ENCODE assay signal across 38 mouse cellular contexts in the genomic region with DNA sequence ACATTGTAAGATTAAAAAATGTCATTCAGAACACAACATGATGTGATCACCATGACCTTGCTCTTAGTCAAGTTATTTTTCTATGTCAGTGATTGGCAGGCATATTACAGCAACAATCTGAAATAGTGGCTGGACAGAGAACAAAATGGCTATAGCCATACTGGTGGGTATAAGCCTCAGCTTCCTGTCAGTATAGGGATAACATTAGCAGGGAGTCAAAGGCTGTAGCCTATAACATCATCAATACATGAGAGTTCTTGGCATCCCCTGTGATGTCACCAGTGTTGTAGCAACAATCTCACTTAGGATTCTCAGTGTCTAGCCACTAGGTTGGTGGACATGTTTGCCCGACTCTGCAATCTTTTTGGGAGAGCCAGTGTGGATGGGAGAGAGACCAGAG. TPM values are rescaled to one million over a fixed set of nuclear protein-coding genes. Genes with fewer than 3 reads are reported as not detected.
"Had no signal": no experiment of that assay in that cellular context is flagged by ENCODE, and none has a peak within 500 bp of the region (broad histone marks: within the 10 kb centered on the region; RNA-seq: fewer than 3 reads in every experiment).

A gene (plus strand): TSS at position 301 of the 400 bp plus-strand sequence.

- H3K27ac ChIP-seq: left cerebral cortex, adult 2 months; limb, embryonic 10.5 days; limb, embryonic 12.5 days; limb, embryonic 13.5 days; limb, embryonic 15.5 days; liver, embryonic 12.5 days; liver, embryonic 13.5 days; liver, embryonic 14.5 days; liver, embryonic 15.5 days; lung, embryonic 15.5 days; macrophage; midbrain, embryonic 10.5 days; midbrain, embryonic 12.5 days; midbrain, embryonic 13.5 days; midbrain, embryonic 15.5 days had no signal

- H3K36me3 ChIP-seq: limb, embryonic 10.5 days; limb, embryonic 12.5 days; limb, embryonic 13.5 days; limb, embryonic 15.5 days; liver, embryonic 12.5 days; liver, embryonic 13.5 days; liver, embryonic 15.5 days; lung, embryonic 15.5 days; midbrain, embryonic 10.5 days; midbrain, embryonic 12.5 days; midbrain, embryonic 13.5 days; midbrain, embryonic 15.5 days had no signal

- H3K4me3 ChIP-seq: left cerebral cortex, adult 2 months; limb, embryonic 10.5 days; limb, embryonic 12.5 days; limb, embryonic 13.5 days; limb, embryonic 15.5 days; liver, embryonic 12.5 days; liver, embryonic 13.5 days; liver, embryonic 15.5 days; lung, embryonic 15.5 days; megakaryocyte, embryonic 14.5 days; midbrain, embryonic 10.5 days; midbrain, embryonic 12.5 days; midbrain, embryonic 13.5 days; midbrain, embryonic 15.5 days; myocyte had no signal

- DNase-seq: left cerebral cortex, postnatal 4 days; liver; liver, embryonic 13.5 days; liver, postnatal 0 days; lung, adult 18-20 months; lung, adult 2 months; lung, embryonic 14.5 days; lung, postnatal 10 days; lung, postnatal 14 days; lung, postnatal 36 days; lung, postnatal 4 days; midbrain, embryonic 14.5 days had no signal

- H3K4me1 ChIP-seq: limb, embryonic 10.5 days; limb, embryonic 12.5 days; limb, embryonic 13.5 days; limb, embryonic 15.5 days; liver, embryonic 12.5 days; liver, embryonic 13.5 days; liver, embryonic 15.5 days; lung, embryonic 15.5 days; megakaryocyte, embryonic 14.5 days; midbrain, embryonic 10.5 days; midbrain, embryonic 12.5 days; midbrain, embryonic 13.5 days; midbrain, embryonic 15.5 days had no signal

- H3K27me3 ChIP-seq: limb, embryonic 12.5 days; limb, embryonic 13.5 days; limb, embryonic 15.5 days; liver, embryonic 12.5 days; liver, embryonic 13.5 days; liver, embryonic 15.5 days; lung, embryonic 15.5 days; megakaryocyte, embryonic 14.5 days; midbrain, embryonic 12.5 days; midbrain, embryonic 13.5 days; midbrain, embryonic 15.5 days had no signal

RNA-seq across cellular contexts. Expression of the gene that starts here (rescaled TPM):
- polyA plus RNA-seq: limb, embryonic 10.5 days; limb, embryonic 11.5 days; limb, embryonic 12.5 days; limb, embryonic 13.5 days; limb, embryonic 14.5 days; limb, embryonic 15.5 days; liver, adult 2 months; liver, embryonic 11.5 days; liver, embryonic 12.5 days; liver, embryonic 13.5 days; liver, embryonic 14.5 days; liver, embryonic 15.5 days; liver, embryonic 16.5 days; liver, postnatal 0 days; lung, adult 2 months; lung, embryonic 14.5 days; lung, embryonic 15.5 days; lung, embryonic 16.5 days; lung, postnatal 0 days; macrophage; midbrain, embryonic 10.5 days; midbrain, embryonic 11.5 days; midbrain, embryonic 12.5 days; midbrain, embryonic 13.5 days; midbrain, embryonic 14.5 days; midbrain, embryonic 15.5 days; midbrain, embryonic 16.5 days; midbrain, postnatal 0 days; myocyte had no signal
